Mouse (Mus musculus) forebrain, embryonic 16.5 days (tissue): ENCODE data around the gene Prkch. TPM values are rescaled to one million over a fixed set of nuclear protein-coding genes. Genes with fewer than 3 reads are reported as not detected.
A peak's percentile ranks its signal among the peaks of the same experiment; 100 is the strongest.

ENCODE experiments used
- ATAC-seq: fragments of 200-750 bp; cut with Nextera tagmentation; 2 replicates; pipeline ENCODE4 v1.8.0; 2017; ENCODE audit warnings: mild to moderate bottlenecking, moderate library complexity
- H3K27ac ChIP-seq: fragments of 300-500 bp; sonication (generic); 2 replicates; pipeline ENCODE4 v1.5.1; 2014; ENCODE audit warnings: low read length, control low read depth
- H3K27me3 ChIP-seq: fragments of 300-500 bp; sonication (generic); replicated peaks from 2 replicates; pipeline ENCODE4 v1.6.1; 2014; ENCODE audit warnings: low read length; ENCODE audit not compliant: control insufficient read depth, insufficient read depth
- H3K36me3 ChIP-seq: fragments of 300-500 bp; sonication (generic); 2 replicates; pipeline ENCODE4 v1.6.1; 2014; ENCODE audit not compliant: control insufficient read depth, insufficient read depth
- H3K4me1 ChIP-seq: fragments of 300-500 bp; sonication (generic); replicated peaks from 2 replicates; pipeline ENCODE4 v1.6.1; 2014; ENCODE audit warnings: low read length; ENCODE audit not compliant: control insufficient read depth, insufficient read depth
- H3K4me2 ChIP-seq: fragments of 300-500 bp; sonication (generic); 2 replicates; pipeline ENCODE4 v1.6.1; 2014; ENCODE audit warnings: mild to moderate bottlenecking, low read length, control low read depth
- H3K4me3 ChIP-seq: fragments of 300-500 bp; sonication (generic); replicated peaks from 2 replicates; pipeline ENCODE4 v1.5.1; 2014; ENCODE audit warnings: mild to moderate bottlenecking, low read length, control low read depth
- H3K9ac ChIP-seq: fragments of 300-500 bp; sonication (generic); replicated peaks from 2 replicates; pipeline ENCODE4 v1.6.1; 2014; ENCODE audit warnings: low read depth, low read length, control low read depth
- H3K9me3 ChIP-seq: fragments of 300-500 bp; sonication (generic); 2 replicates; pipeline ENCODE4 v1.6.1; 2016; ENCODE audit warnings: low read length; ENCODE audit not compliant: control insufficient read depth
- WGBS: fragments of 180-500 bp; shearing (Covaris S2); extraction: QIAGEN DNeasy Blood & Tissue Kit; methylation state at CpG from one replicate; pipeline ENCODE4 v1.1.7; 2014; 5-methylcytosine and 5-hydroxymethylcytosine counted together
- polyA plus RNA-seq: library from polyadenylated mRNA; unstranded; fragments of >200 nt; fragmentation: Nextera tagmentation; extraction: Ambion mirVana; gene quantifications from 2 replicates; pipeline ENCODE4 v1.2.1, GENCODE M21; 2015

The Prkch gene
- polyA plus RNA-seq, 1 experiment from 2014 or later: 4.3 TPM

- WGBS: 60% methylated on average over 4 of the region's 4 CpGs
- ATAC-seq: no peak
Observed at GRCm38 (mm10) chr12:73696084-73696483, 111.5 kb downstream of the Prkch start.

GRCm38 (mm10) chr12:73696946-73697345 lies 112.3 kb downstream of the Prkch start:
- H3K4me3 ChIP-seq: no peak overlapping the region
- H3K4me1 ChIP-seq: 0 out of 2 replicates have a peak, but pooled peaks cover 9% of the 10 kb centered on the region
- ATAC-seq: no peak
- 83% methylated on average over 4 of the region's 4 CpGs for WGBS
- H3K9ac ChIP-seq: no peak overlapping the region
- no peaks in the 10 kb centered on the region for H3K9me3 ChIP-seq
- H3K36me3 ChIP-seq: no peaks in the 10 kb centered on the region
- no peak overlapping the region for H3K4me2 ChIP-seq
- no peaks in the 10 kb centered on the region for H3K27me3 ChIP-seq
- no peak overlapping the region for H3K27ac ChIP-seq

More at GRCm38 (mm10) chr12:73696084-73696483, 111.5 kb downstream of the Prkch start:
- H3K4me3 ChIP-seq: no peak overlapping the region
- no peaks in the 10 kb centered on the region for H3K36me3 ChIP-seq
- H3K27ac ChIP-seq: no peak overlapping the region
- no peak overlapping the region for H3K9ac ChIP-seq
- H3K4me1 ChIP-seq: 0 out of 2 replicates have a peak, but pooled peaks cover 9% of the 10 kb centered on the region
- no peak overlapping the region for H3K4me2 ChIP-seq
- no peaks in the 10 kb centered on the region for H3K27me3 ChIP-seq
- H3K9me3 ChIP-seq: no peaks in the 10 kb centered on the region

- 87% methylated on average over 5 of the region's 5 CpGs for WGBS
- H3K9ac ChIP-seq: no peak overlapping the region
- no peaks in the 10 kb centered on the region for H3K9me3 ChIP-seq
- H3K27ac ChIP-seq: no peak overlapping the region
- H3K27me3 ChIP-seq: no peaks in the 10 kb centered on the region
- 0 out of 2 replicates have a peak, but pooled peaks cover 9% of the 10 kb centered on the region for H3K4me1 ChIP-seq
- ATAC-seq: no peak
- no peak overlapping the region for H3K4me2 ChIP-seq
- no peak overlapping the region for H3K4me3 ChIP-seq
- no peaks in the 10 kb centered on the region for H3K36me3 ChIP-seq
Observed at GRCm38 (mm10) chr12:73698436-73698835, 113.8 kb downstream of the Prkch start.

- Histone ChIP-seq H3K27me3 (no peaks in the 10 kb centered on the region), H3K4me1 (0 out of 2 replicates have a peak, but pooled peaks cover 9% of the 10 kb centered on the region), H3K27ac (no peak overlapping the region), H3K36me3 (no peaks in the 10 kb centered on the region), H3K4me3 (no peak overlapping the region), H3K4me2 (no peak overlapping the region), H3K9me3 (no peaks in the 10 kb centered on the region), H3K9ac (no peak overlapping the region)
- ATAC-seq: no peak
- 83% methylated on average over 8 of the region's 8 CpGs for WGBS
Observed at GRCm38 (mm10) chr12:73698841-73699240, 114.2 kb downstream of the Prkch start.

- peak; percentile 27; the same call in 1 of the 2 replicates for ATAC-seq
- 0 out of 2 replicates have a peak overlapping the region, but pooled peaks have one; percentile 2 for H3K4me2 ChIP-seq
- no peaks in the 10 kb centered on the region for H3K36me3 ChIP-seq
- no peaks in the 10 kb centered on the region for H3K27me3 ChIP-seq
- H3K9ac ChIP-seq: peak overlapping the region; percentile 7; the same call in 1 of the 2 replicates
- no peak overlapping the region for H3K4me3 ChIP-seq
- 0 out of 2 replicates have a peak overlapping the region, but pooled peaks have one; percentile 8 for H3K27ac ChIP-seq
- WGBS: 53% methylated on average over 17 of the region's 17 CpGs
- H3K4me1 ChIP-seq: 0 out of 2 replicates have a peak, but pooled peaks cover 9% of the 10 kb centered on the region
- H3K9me3 ChIP-seq: no peaks in the 10 kb centered on the region
Observed at GRCm38 (mm10) chr12:73699471-73700186, 115.0 kb downstream of the Prkch start.

- Histone ChIP-seq H3K27me3 (no peaks in the 10 kb centered on the region), H3K27ac (no peak overlapping the region), H3K9ac (no peak overlapping the region), H3K36me3 (no peaks in the 10 kb centered on the region), H3K4me3 (no peak overlapping the region), H3K4me1 (0 out of 2 replicates have a peak, but pooled peaks cover 9% of the 10 kb centered on the region), H3K9me3 (no peaks in the 10 kb centered on the region), H3K4me2 (no peak overlapping the region)
- WGBS: 67% methylated on average over 6 of the region's 6 CpGs
- no peak for ATAC-seq
Observed at GRCm38 (mm10) chr12:73700544-73701069, 116.0 kb downstream of the Prkch start.

- Histone ChIP-seq H3K27me3 (no peaks in the 10 kb centered on the region), H3K36me3 (no peaks in the 10 kb centered on the region), H3K27ac (no peak overlapping the region), H3K4me2 (no peak overlapping the region), H3K9me3 (no peaks in the 10 kb centered on the region), H3K9ac (no peak overlapping the region), H3K4me1 (0 out of 2 replicates have a peak, but pooled peaks cover 9% of the 10 kb centered on the region), H3K4me3 (no peak overlapping the region)
- no peak for ATAC-seq
- 89% methylated on average over 3 of the region's 3 CpGs for WGBS
Observed at GRCm38 (mm10) chr12:73701999-73702398, 117.4 kb downstream of the Prkch start.

GRCm38 (mm10) chr12:73704382-73704781 lies 119.8 kb downstream of the Prkch start:
- Histone ChIP-seq H3K27ac (no peak overlapping the region), H3K9me3 (no peaks in the 10 kb centered on the region), H3K4me2 (no peak overlapping the region), H3K27me3 (no peaks in the 10 kb centered on the region), H3K4me3 (no peak overlapping the region), H3K36me3 (no peaks in the 10 kb centered on the region), H3K9ac (no peak overlapping the region), H3K4me1 (0 out of 2 replicates have a peak, but pooled peaks cover 9% of the 10 kb centered on the region)
- WGBS: 82% methylated on average over 3 of the region's 3 CpGs
- no peak for ATAC-seq

- 0 out of 2 replicates have a peak, but pooled peaks cover 3% of the 10 kb centered on the region for H3K4me1 ChIP-seq
- 43% methylated on average over 7 of the region's 7 CpGs for WGBS
- ATAC-seq: peak; percentile 45; the same call in 1 of the 2 replicates
Observed at GRCm38 (mm10) chr12:73705097-73705690, 120.6 kb downstream of the Prkch start.

More at GRCm38 (mm10) chr12:73705097-73705690, 120.6 kb downstream of the Prkch start:
- Histone ChIP-seq H3K9me3 (no peaks in the 10 kb centered on the region), H3K36me3 (no peaks in the 10 kb centered on the region), H3K4me3 (no peak overlapping the region), H3K27ac (no peak overlapping the region), H3K9ac (no peak overlapping the region), H3K4me2 (no peak overlapping the region), H3K27me3 (no peaks in the 10 kb centered on the region)
